Mouse (Mus musculus): ENCODE measurements around the gene Btbd6. TPM values are rescaled to one million over a fixed set of nuclear protein-coding genes. Genes with fewer than 3 reads are reported as not detected.

Gene Btbd6
- polyA plus RNA-seq, 1 experiment from 2014 or later, result 32.0 TPM

Other genes starting within 250 kb of the Btbd6 start
- 5.1 and 5.8 TPM in 2 replicates for gene Pld4, start 215.8 kb upstream of the Btbd6 start, polyA plus RNA-seq (2016; fragmentation: Nextera tagmentation; extraction: Ambion mirVana)
- gene Ahnak2, start 173.8 kb upstream of the Btbd6 start, polyA plus RNA-seq (2016; fragmentation: Nextera tagmentation; extraction: Ambion mirVana), result 0.93 and 1.2 TPM in 2 replicates
- gene Clba1, start 167.5 kb upstream of the Btbd6 start, polyA plus RNA-seq (2016; fragmentation: Nextera tagmentation; extraction: Ambion mirVana), result 16.5 and 18.6 TPM in 2 replicates
- gene Cdca4, start 147.1 kb upstream of the Btbd6 start, polyA plus RNA-seq (2016; fragmentation: Nextera tagmentation; extraction: Ambion mirVana), result 103 and 109 TPM in 2 replicates
- not detected in 2 replicates for gene Gpr132, start 108.3 kb upstream of the Btbd6 start, polyA plus RNA-seq (2016; fragmentation: Nextera tagmentation; extraction: Ambion mirVana)
- 9.7 and 10.5 TPM in 2 replicates for gene Jag2, start 46.7 kb upstream of the Btbd6 start, polyA plus RNA-seq (2016; fragmentation: Nextera tagmentation; extraction: Ambion mirVana)
- 56.2 and 57.5 TPM in 2 replicates for gene Nudt14, start 34.4 kb upstream of the Btbd6 start, polyA plus RNA-seq (2016; fragmentation: Nextera tagmentation; extraction: Ambion mirVana)
- gene Brf1, start 24.2 kb downstream of the Btbd6 start, polyA plus RNA-seq (2016; fragmentation: Nextera tagmentation; extraction: Ambion mirVana), result 68.1 and 70.1 TPM in 2 replicates
- 30.5 and 30.8 TPM in 2 replicates for gene Pacs2, start 38.0 kb downstream of the Btbd6 start, polyA plus RNA-seq (2016; fragmentation: Nextera tagmentation; extraction: Ambion mirVana)
- gene Tex22, start 98.0 kb downstream of the Btbd6 start, polyA plus RNA-seq (2016; fragmentation: Nextera tagmentation; extraction: Ambion mirVana), result 0.24 TPM in 1 of 2 replicates, not detected in the other
- 15.8 and 19.6 TPM in 2 replicates for gene Mta1, start 121.8 kb downstream of the Btbd6 start, polyA plus RNA-seq (2016; fragmentation: Nextera tagmentation; extraction: Ambion mirVana)
- 267 TPM in 2 replicates for gene Crip2, start 163.8 kb downstream of the Btbd6 start, polyA plus RNA-seq (2016; fragmentation: Nextera tagmentation; extraction: Ambion mirVana)
- 59.9 and 65.8 TPM in 2 replicates for gene Crip1, start 169.8 kb downstream of the Btbd6 start, polyA plus RNA-seq (2016; fragmentation: Nextera tagmentation; extraction: Ambion mirVana)
- gene Tedc1, start 179.9 kb downstream of the Btbd6 start, polyA plus RNA-seq (2016; fragmentation: Nextera tagmentation; extraction: Ambion mirVana), result 32.3 and 32.9 TPM in 2 replicates
- 23.5 and 28.0 TPM in 2 replicates for gene Tmem121, start 209.4 kb downstream of the Btbd6 start, polyA plus RNA-seq (2016; fragmentation: Nextera tagmentation; extraction: Ambion mirVana)

Data from neural tube, embryonic 12.5 days (tissue).